Mouse (Mus musculus): ENCODE measurements at regions not wholly inside any gene's neighbourhood (a gene's known extent, or its start where the extent isn't known, plus 50 kb on each side); places are given as distances from the start of the nearest gene placed in this dataset.

- Histone ChIP-seq H3K4me1 (ENCODE audit: control insufficient read depth, insufficient read depth, low read length) (no peaks in the 10 kb centered on the region), H3K9ac (replicated peaks; ENCODE audit: low read depth, low read length) (no peak overlapping the region), H3K36me3 (ENCODE audit: control insufficient read depth, insufficient read depth, low read length) (no peaks in the 10 kb centered on the region), H3K4me2 (ENCODE audit: low read depth, low read length) (no peak overlapping the region), H3K4me3 (ENCODE audit: low read depth, low read length) (no peak overlapping the region), H3K27me3 (ENCODE audit: control insufficient read depth, insufficient read depth, low read length) (no peaks in the 10 kb centered on the region), H3K27ac (ENCODE audit: low read depth, low read length) (no peak overlapping the region), H3K9me3 (ENCODE audit: control insufficient read depth, low read length) (no peaks in the 10 kb centered on the region)
- 89% methylated on average over 12 of the region's 12 CpGs for WGBS
- ATAC-seq (ENCODE audit: low read depth), result no peak
These were observed 110.2 kb upstream of the 4930535I16Rik start for GRCm38 (mm10) chr4:124028061-124028460.

DNA sequence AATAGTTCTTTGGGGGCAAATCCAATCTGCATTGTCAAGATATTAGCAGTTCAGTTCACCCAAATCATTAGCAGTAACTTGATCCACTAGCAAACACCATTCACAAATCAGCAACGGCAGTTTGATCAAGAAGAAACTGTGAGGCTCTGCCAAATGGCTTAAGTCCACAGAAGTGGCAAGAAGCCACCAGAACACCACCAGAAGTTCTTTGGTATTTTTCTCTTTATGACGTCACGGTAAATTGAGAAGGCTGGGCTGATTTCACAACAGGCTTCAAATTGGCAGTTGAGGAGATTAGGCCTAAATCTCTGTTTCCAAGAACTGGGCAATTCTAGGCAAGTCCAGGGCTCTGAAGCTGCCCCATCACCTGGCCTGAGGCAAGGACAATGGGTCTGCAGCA lies 98.6 kb upstream of the 4930535I16Rik start:
- Histone ChIP-seq H3K4me1 (ENCODE audit: control insufficient read depth, insufficient read depth, low read length) (no peaks in the 10 kb centered on the region), H3K9me3 (ENCODE audit: control insufficient read depth, low read length) (no peaks in the 10 kb centered on the region), H3K4me2 (ENCODE audit: low read depth, low read length) (no peak overlapping the region), H3K27ac (ENCODE audit: low read depth, low read length) (no peak overlapping the region), H3K4me3 (ENCODE audit: low read depth, low read length) (no peak overlapping the region), H3K36me3 (ENCODE audit: control insufficient read depth, insufficient read depth, low read length) (no peaks in the 10 kb centered on the region), H3K9ac (replicated peaks; ENCODE audit: low read depth, low read length) (no peak overlapping the region), H3K27me3 (ENCODE audit: control insufficient read depth, insufficient read depth, low read length) (no peaks in the 10 kb centered on the region)
- 68% methylated on average over 3 of the region's 3 CpGs for WGBS
- no peak for ATAC-seq (ENCODE audit: low read depth)

GRCm38 (mm10) chr4:124015323-124015722 lies 97.5 kb upstream of the 4930535I16Rik start:
- H3K27me3 ChIP-seq (ENCODE audit: control insufficient read depth, insufficient read depth, low read length), result no peaks in the 10 kb centered on the region
- 29% methylated on average over 6 of the region's 6 CpGs for WGBS
- no peak overlapping the region for H3K4me3 ChIP-seq (ENCODE audit: low read depth, low read length)
- no peaks in the 10 kb centered on the region for H3K36me3 ChIP-seq (ENCODE audit: control insufficient read depth, insufficient read depth, low read length)
- H3K4me1 ChIP-seq (ENCODE audit: control insufficient read depth, insufficient read depth, low read length), result no peaks in the 10 kb centered on the region
- ATAC-seq (ENCODE audit: low read depth), result no peak
- H3K27ac ChIP-seq (ENCODE audit: low read depth, low read length), result no peak overlapping the region
- H3K9me3 ChIP-seq (ENCODE audit: control insufficient read depth, low read length), result no peaks in the 10 kb centered on the region
- H3K9ac ChIP-seq (replicated peaks; ENCODE audit: low read depth, low read length), result no peak overlapping the region
- H3K4me2 ChIP-seq (ENCODE audit: low read depth, low read length), result no peak overlapping the region

- Histone ChIP-seq H3K4me1 (ENCODE audit: control insufficient read depth, insufficient read depth, low read length) (no peaks in the 10 kb centered on the region), H3K27ac (ENCODE audit: low read depth, low read length) (no peak overlapping the region), H3K4me3 (ENCODE audit: low read depth, low read length) (no peak overlapping the region), H3K27me3 (ENCODE audit: control insufficient read depth, insufficient read depth, low read length) (no peaks in the 10 kb centered on the region), H3K9ac (replicated peaks; ENCODE audit: low read depth, low read length) (no peak overlapping the region), H3K36me3 (ENCODE audit: control insufficient read depth, insufficient read depth, low read length) (no peaks in the 10 kb centered on the region), H3K4me2 (ENCODE audit: low read depth, low read length) (no peak overlapping the region), H3K9me3 (ENCODE audit: control insufficient read depth, low read length) (no peaks in the 10 kb centered on the region)
- no peak for ATAC-seq (ENCODE audit: low read depth)
- WGBS, result 78% methylated on average over 6 of the region's 6 CpGs
These were observed 94.6 kb upstream of the 4930535I16Rik start for GRCm38 (mm10) chr4:124012406-124012805.

DNA sequence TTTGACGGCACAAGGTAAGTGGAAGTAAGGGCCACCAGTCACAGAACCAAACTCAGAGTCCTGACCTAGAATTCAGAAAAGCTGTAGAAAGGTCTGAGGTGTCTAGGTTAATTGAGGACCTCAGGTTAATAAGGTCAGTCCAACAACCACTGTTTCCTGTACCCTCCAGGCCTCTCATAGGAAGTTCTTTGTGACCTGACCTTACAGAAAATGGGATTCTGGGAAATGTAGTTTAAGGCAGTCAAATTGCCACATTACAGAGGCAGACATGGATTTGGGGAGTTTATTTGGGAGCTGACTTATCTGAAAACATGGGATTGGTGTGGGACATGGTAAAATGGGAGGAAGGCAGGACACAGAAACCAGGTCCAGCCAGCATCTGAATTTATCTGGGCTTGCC lies 90.9 kb upstream of the 4930535I16Rik start:
- no peak overlapping the region for H3K9ac ChIP-seq (replicated peaks; ENCODE audit: low read depth, low read length)
- H3K4me2 ChIP-seq (ENCODE audit: low read depth, low read length), result no peak overlapping the region
- H3K36me3 ChIP-seq (ENCODE audit: control insufficient read depth, insufficient read depth, low read length), result no peaks in the 10 kb centered on the region
- ATAC-seq (ENCODE audit: low read depth), result no peak
- H3K9me3 ChIP-seq (ENCODE audit: control insufficient read depth, low read length), result no peaks in the 10 kb centered on the region
- no peaks in the 10 kb centered on the region for H3K27me3 ChIP-seq (ENCODE audit: control insufficient read depth, insufficient read depth, low read length)
- H3K4me3 ChIP-seq (ENCODE audit: low read depth, low read length), result no peak overlapping the region
- H3K27ac ChIP-seq (ENCODE audit: low read depth, low read length), result no peak overlapping the region
- 100% methylated on average over 1 of the region's 1 CpGs for WGBS
- no peaks in the 10 kb centered on the region for H3K4me1 ChIP-seq (ENCODE audit: control insufficient read depth, insufficient read depth, low read length)

DNA sequence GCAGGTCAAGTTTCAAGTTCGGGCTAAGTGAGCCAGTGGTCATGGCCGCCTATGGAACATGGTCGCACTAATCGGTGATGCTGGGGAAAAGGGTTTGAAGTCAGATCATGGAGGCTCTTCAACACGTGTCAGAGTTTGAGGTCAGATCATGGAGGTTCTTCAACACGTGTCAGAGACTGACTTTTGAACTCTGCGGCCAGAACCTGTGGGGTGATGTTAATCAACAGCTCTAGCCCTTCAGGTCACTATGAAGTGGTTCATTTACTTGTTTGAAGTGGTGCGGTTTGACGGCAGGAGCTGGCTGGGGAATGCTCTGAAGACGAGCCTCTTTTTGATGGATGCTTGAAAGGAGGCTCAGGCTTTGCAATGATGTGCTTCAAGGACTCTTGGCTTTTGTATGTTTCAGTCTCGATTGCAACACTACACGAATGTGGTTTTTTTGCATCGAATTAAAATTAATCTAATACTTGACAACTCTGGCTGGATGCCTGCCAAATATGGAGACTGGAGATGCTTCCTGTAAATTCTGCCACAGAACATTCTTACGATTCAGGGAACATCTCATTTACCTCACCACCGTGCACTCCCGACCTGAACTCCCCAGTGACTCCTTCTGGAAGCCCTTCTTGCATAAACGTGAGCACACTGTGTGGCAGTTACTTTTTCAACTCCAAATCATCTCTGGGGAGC lies 87.9 kb upstream of the 4930535I16Rik start:
- no peak for ATAC-seq (ENCODE audit: low read depth)

DNA sequence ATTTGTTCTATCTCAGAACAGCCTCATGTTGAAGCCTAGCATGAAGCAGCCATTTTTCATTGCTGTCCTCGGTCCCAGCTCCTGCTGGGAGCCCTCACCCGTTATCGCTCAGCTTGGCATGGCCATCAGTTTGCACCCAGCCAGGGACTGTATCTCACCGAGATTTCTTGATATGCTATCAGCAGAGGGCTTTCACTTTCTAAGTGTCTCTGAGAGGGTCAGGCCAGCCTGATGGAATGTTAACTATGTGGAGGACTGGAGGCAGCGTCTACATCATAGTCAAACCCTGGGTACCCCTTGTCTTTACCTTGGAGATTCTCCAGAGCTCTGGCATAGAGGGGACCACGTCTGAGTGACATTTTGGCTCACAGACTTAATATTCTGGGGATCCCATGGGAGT lies 84.9 kb upstream of the 4930535I16Rik start:
- no peak for ATAC-seq (ENCODE audit: low read depth)
- 68% methylated on average over 6 of the region's 6 CpGs for WGBS
- H3K27me3 ChIP-seq (ENCODE audit: control insufficient read depth, insufficient read depth, low read length), result no peaks in the 10 kb centered on the region

More for the DNA sequence above, 87.9 kb upstream of the 4930535I16Rik start:
- no peaks in the 10 kb centered on the region for H3K27me3 ChIP-seq (ENCODE audit: control insufficient read depth, insufficient read depth, low read length)
- no peak overlapping the region for H3K4me2 ChIP-seq (ENCODE audit: low read depth, low read length)
- no peak overlapping the region for H3K9ac ChIP-seq (replicated peaks; ENCODE audit: low read depth, low read length)
- H3K9me3 ChIP-seq (ENCODE audit: control insufficient read depth, low read length), result no peaks in the 10 kb centered on the region
- no peaks in the 10 kb centered on the region for H3K36me3 ChIP-seq (ENCODE audit: control insufficient read depth, insufficient read depth, low read length)
- WGBS, result 68% methylated on average over 17 of the region's 17 CpGs
- H3K4me3 ChIP-seq (ENCODE audit: low read depth, low read length), result no peak overlapping the region
- H3K4me1 ChIP-seq (ENCODE audit: control insufficient read depth, insufficient read depth, low read length), result no peaks in the 10 kb centered on the region
- H3K27ac ChIP-seq (ENCODE audit: low read depth, low read length), result no peak overlapping the region

GRCm38 (mm10) chr4:124002105-124002504 lies 84.3 kb upstream of the 4930535I16Rik start:
- WGBS, result 83% methylated on average over 7 of the region's 7 CpGs

More for the DNA sequence above, 84.9 kb upstream of the 4930535I16Rik start:
- H3K9ac ChIP-seq (replicated peaks; ENCODE audit: low read depth, low read length), result no peak overlapping the region
- H3K36me3 ChIP-seq (ENCODE audit: control insufficient read depth, insufficient read depth, low read length), result no peaks in the 10 kb centered on the region
- no peak overlapping the region for H3K4me3 ChIP-seq (ENCODE audit: low read depth, low read length)
- H3K9me3 ChIP-seq (ENCODE audit: control insufficient read depth, low read length), result no peaks in the 10 kb centered on the region
- H3K4me2 ChIP-seq (ENCODE audit: low read depth, low read length), result no peak overlapping the region
- no peak overlapping the region for H3K27ac ChIP-seq (ENCODE audit: low read depth, low read length)
- H3K4me1 ChIP-seq (ENCODE audit: control insufficient read depth, insufficient read depth, low read length), result no peaks in the 10 kb centered on the region

GRCm38 (mm10) chr4:123995815-123996214 lies 78.0 kb upstream of the 4930535I16Rik start:
- H3K27ac ChIP-seq (ENCODE audit: low read depth, low read length), result no peak overlapping the region
- no peaks in the 10 kb centered on the region for H3K27me3 ChIP-seq (ENCODE audit: control insufficient read depth, insufficient read depth, low read length)
- peaks cover 5% of the 10 kb centered on the region; the same call in 1 of the 2 replicates for H3K4me1 ChIP-seq (ENCODE audit: control insufficient read depth, insufficient read depth, low read length)
- H3K4me3 ChIP-seq (ENCODE audit: low read depth, low read length), result no peak overlapping the region
- H3K9me3 ChIP-seq (ENCODE audit: control insufficient read depth, low read length), result no peaks in the 10 kb centered on the region
- WGBS, result 86% methylated on average over 8 of the region's 8 CpGs
- H3K36me3 ChIP-seq (ENCODE audit: control insufficient read depth, insufficient read depth, low read length), result no peaks in the 10 kb centered on the region
- ATAC-seq (ENCODE audit: low read depth), result no peak
- H3K4me2 ChIP-seq (ENCODE audit: low read depth, low read length), result no peak overlapping the region
- H3K9ac ChIP-seq (replicated peaks; ENCODE audit: low read depth, low read length), result no peak overlapping the region

More at GRCm38 (mm10) chr4:124002105-124002504, 84.3 kb upstream of the 4930535I16Rik start:
- H3K9ac ChIP-seq (replicated peaks; ENCODE audit: low read depth, low read length), result no peak overlapping the region
- no peak overlapping the region for H3K4me3 ChIP-seq (ENCODE audit: low read depth, low read length)
- H3K4me1 ChIP-seq (ENCODE audit: control insufficient read depth, insufficient read depth, low read length), result no peaks in the 10 kb centered on the region
- no peaks in the 10 kb centered on the region for H3K27me3 ChIP-seq (ENCODE audit: control insufficient read depth, insufficient read depth, low read length)
- no peaks in the 10 kb centered on the region for H3K36me3 ChIP-seq (ENCODE audit: control insufficient read depth, insufficient read depth, low read length)
- no peak for ATAC-seq (ENCODE audit: low read depth)
- H3K4me2 ChIP-seq (ENCODE audit: low read depth, low read length), result no peak overlapping the region
- H3K9me3 ChIP-seq (ENCODE audit: control insufficient read depth, low read length), result no peaks in the 10 kb centered on the region
- no peak overlapping the region for H3K27ac ChIP-seq (ENCODE audit: low read depth, low read length)

All from neural tube, embryonic 14.5 days (tissue).